Mouse (Mus musculus) liver, embryonic 14.5 days (tissue): ENCODE results near the gene Opcml.

Experiments
- CTCF ChIP-seq: IDR thresholded peaks from 2 replicates; pipeline ENCODE4 v1.5.1; 2016; ENCODE audit warnings: antibody characterized with exemption, low read depth, control low read depth
- EP300 ChIP-seq: IDR thresholded peaks from 2 replicates; pipeline ENCODE4 v1.6.1; 2016; ENCODE audit warnings: antibody characterized with exemption, low read depth

GRCm38 (mm10) chr9:28469419-28469818, 678.8 kb downstream of the Opcml start:
- TF ChIP-seq CTCF (no peak), EP300 (no peak)
